Mouse (Mus musculus) cortical plate, adult 2 months (tissue): ENCODE results near the gene Olfr221.

ENCODE experiments used
- CTCF ChIP-seq: fragments of 200-500 bp; IDR thresholded peaks from 2 replicates; pipeline ENCODE4 v1.5.1; 2011; ENCODE audit warnings: mild to moderate bottlenecking, control low read depth, low read length; ENCODE audit not compliant: insufficient read depth; ENCODE audit errors: extremely low read depth
- POLR2A ChIP-seq: fragments of 200-500 bp; IDR thresholded peaks from 2 replicates; pipeline ENCODE4 v1.6.1; 2011; ENCODE audit warnings: mild to moderate bottlenecking, low read length, control low read depth; ENCODE audit not compliant: insufficient read depth; ENCODE audit errors: extremely low read depth

GRCm38 (mm10) chr14:51985301-51986152 is 56.7 kb downstream of the Olfr221 start:
- TF ChIP-seq CTCF: no peak
- TF ChIP-seq POLR2A: no peak
